Mouse (Mus musculus): ENCODE measurements at regions not wholly inside any gene's neighbourhood (a gene's known extent, or its start where the extent isn't known, plus 50 kb on each side); places are given as distances from the start of the nearest gene placed in this dataset.

- WGBS: 78% methylated on average over 3 of the region's 3 CpGs
- no peak overlapping the region for H3K27ac ChIP-seq (ENCODE audit: low read length)
These were observed 79.4 kb upstream of the Ubr2 start for GRCm38 (mm10) chr17:47089769-47090168.

DNA sequence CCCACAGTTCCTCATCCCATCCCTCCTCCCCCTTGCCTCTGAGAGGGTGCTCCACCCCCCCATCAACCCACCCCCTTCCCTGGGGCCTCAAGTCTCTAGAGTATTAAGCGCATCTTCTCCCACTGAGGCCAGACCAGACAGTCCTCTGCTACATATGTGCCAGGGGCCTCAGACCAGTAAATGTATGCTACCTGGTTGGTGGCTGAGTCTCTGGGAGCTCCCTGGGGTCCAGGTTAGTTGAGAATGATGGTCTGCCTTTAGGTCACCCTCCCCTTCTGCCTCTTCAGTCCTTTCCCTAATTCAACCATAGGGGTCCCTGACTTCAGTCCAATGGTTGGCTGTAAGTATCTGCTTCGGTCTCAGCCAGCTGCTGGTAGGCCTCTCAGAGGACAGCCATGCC lies 58.9 kb upstream of the Ubr2 start:
- no peaks in the 10 kb centered on the region; the same call in 1 of the 2 replicates for H3K9me3 ChIP-seq (replicated peaks; ENCODE audit: control insufficient read depth, low read length)
- H3K4me2 ChIP-seq (ENCODE audit: low read depth, low read length): no peak overlapping the region
- WGBS: 92% methylated on average over 2 of the region's 2 CpGs

More at GRCm38 (mm10) chr17:47089769-47090168, 79.4 kb upstream of the Ubr2 start:
- no peak overlapping the region for H3K4me2 ChIP-seq (ENCODE audit: low read depth, low read length)
- peaks cover 23% of the 10 kb centered on the region for H3K9me3 ChIP-seq (replicated peaks; ENCODE audit: control insufficient read depth, low read length)
- no peaks in the 10 kb centered on the region for H3K36me3 ChIP-seq (ENCODE audit: control insufficient read depth, insufficient read depth)
- no peak overlapping the region for H3K4me3 ChIP-seq (ENCODE audit: low read length)
- no peaks in the 10 kb centered on the region for H3K4me1 ChIP-seq (ENCODE audit: control insufficient read depth, insufficient read depth, low read length)
- no peak overlapping the region for H3K9ac ChIP-seq (ENCODE audit: low read length)
- no peak for ATAC-seq (replicated peaks; ENCODE audit: extremely low read depth, insufficient read depth, low FRiP score)
- H3K27me3 ChIP-seq (ENCODE audit: control insufficient read depth, insufficient read depth, low read length): no peaks in the 10 kb centered on the region

GRCm38 (mm10) chr17:47065307-47065901 lies 55.0 kb upstream of the Ubr2 start:
- Histone ChIP-seq H3K9ac (ENCODE audit: low read length) (no peak overlapping the region), H3K36me3 (ENCODE audit: control insufficient read depth, insufficient read depth) (no peaks in the 10 kb centered on the region), H3K9me3 (replicated peaks; ENCODE audit: control insufficient read depth, low read length) (no peaks in the 10 kb centered on the region; the same call in 1 of the 2 replicates), H3K4me2 (ENCODE audit: low read depth, low read length) (no peak overlapping the region), H3K4me1 (ENCODE audit: control insufficient read depth, insufficient read depth, low read length) (no peaks in the 10 kb centered on the region), H3K4me3 (ENCODE audit: low read length) (no peak overlapping the region), H3K27me3 (ENCODE audit: control insufficient read depth, insufficient read depth, low read length) (no peaks in the 10 kb centered on the region), H3K27ac (ENCODE audit: low read length) (no peak overlapping the region)
- ATAC-seq (replicated peaks; ENCODE audit: extremely low read depth, insufficient read depth, low FRiP score): no peak
- WGBS: 62% methylated on average over 4 of the region's 4 CpGs

More for the DNA sequence above, 58.9 kb upstream of the Ubr2 start:
- no peaks in the 10 kb centered on the region for H3K4me1 ChIP-seq (ENCODE audit: control insufficient read depth, insufficient read depth, low read length)
- H3K4me3 ChIP-seq (ENCODE audit: low read length): no peak overlapping the region
- H3K9ac ChIP-seq (ENCODE audit: low read length): no peak overlapping the region
- no peak overlapping the region for H3K27ac ChIP-seq (ENCODE audit: low read length)
- no peaks in the 10 kb centered on the region for H3K27me3 ChIP-seq (ENCODE audit: control insufficient read depth, insufficient read depth, low read length)
- no peak for ATAC-seq (replicated peaks; ENCODE audit: extremely low read depth, insufficient read depth, low FRiP score)
- no peaks in the 10 kb centered on the region for H3K36me3 ChIP-seq (ENCODE audit: control insufficient read depth, insufficient read depth)

GRCm38 (mm10) chr17:47064592-47065306 lies 54.4 kb upstream of the Ubr2 start:
- no peak for ATAC-seq (replicated peaks; ENCODE audit: extremely low read depth, insufficient read depth, low FRiP score)
- H3K27ac ChIP-seq (ENCODE audit: low read length): no peak overlapping the region
- no peaks in the 10 kb centered on the region for H3K27me3 ChIP-seq (ENCODE audit: control insufficient read depth, insufficient read depth, low read length)
- WGBS: 67% methylated on average over 14 of the region's 14 CpGs
- H3K9me3 ChIP-seq (replicated peaks; ENCODE audit: control insufficient read depth, low read length): no peaks in the 10 kb centered on the region; the same call in 1 of the 2 replicates
- H3K36me3 ChIP-seq (ENCODE audit: control insufficient read depth, insufficient read depth): no peaks in the 10 kb centered on the region
- no peaks in the 10 kb centered on the region for H3K4me1 ChIP-seq (ENCODE audit: control insufficient read depth, insufficient read depth, low read length)
- no peak overlapping the region for H3K9ac ChIP-seq (ENCODE audit: low read length)
- no peak overlapping the region for H3K4me2 ChIP-seq (ENCODE audit: low read depth, low read length)
- no peak overlapping the region for H3K4me3 ChIP-seq (ENCODE audit: low read length)

DNA sequence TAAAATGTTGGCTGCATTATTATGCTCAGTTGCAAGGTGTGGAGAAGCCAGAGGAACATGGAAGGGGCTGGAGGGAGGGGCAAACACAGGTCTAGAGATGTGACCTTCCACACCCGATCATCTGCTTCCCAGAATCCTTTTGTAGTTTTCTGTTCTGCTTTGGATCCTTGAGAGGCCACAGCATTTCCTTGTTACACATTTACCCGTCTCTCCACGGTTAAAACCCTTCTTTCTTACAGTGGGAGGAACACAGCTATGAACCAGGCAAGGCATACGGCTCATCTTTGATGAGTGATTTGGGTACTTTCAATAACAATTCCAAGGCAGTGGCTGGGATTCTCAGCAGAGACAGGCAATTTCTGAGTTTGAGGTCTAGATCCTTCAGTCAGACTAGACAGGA lies 53.6 kb upstream of the Ubr2 start:
- no peaks in the 10 kb centered on the region for H3K36me3 ChIP-seq (ENCODE audit: control insufficient read depth, insufficient read depth)
- H3K27ac ChIP-seq (ENCODE audit: low read length): no peak overlapping the region
- H3K27me3 ChIP-seq (ENCODE audit: control insufficient read depth, insufficient read depth, low read length): no peaks in the 10 kb centered on the region
- no peaks in the 10 kb centered on the region for H3K4me1 ChIP-seq (ENCODE audit: control insufficient read depth, insufficient read depth, low read length)
- H3K4me2 ChIP-seq (ENCODE audit: low read depth, low read length): no peak overlapping the region
- H3K9me3 ChIP-seq (replicated peaks; ENCODE audit: control insufficient read depth, low read length): no peaks in the 10 kb centered on the region; the same call in 1 of the 2 replicates
- ATAC-seq (replicated peaks; ENCODE audit: extremely low read depth, insufficient read depth, low FRiP score): no peak
- no peak overlapping the region for H3K9ac ChIP-seq (ENCODE audit: low read length)
- WGBS: 89% methylated on average over 4 of the region's 4 CpGs
- H3K4me3 ChIP-seq (ENCODE audit: low read length): no peak overlapping the region

- H3K4me2 ChIP-seq (ENCODE audit: low read depth, low read length): no peak overlapping the region
- 77% methylated on average over 8 of the region's 8 CpGs for WGBS
- ATAC-seq (replicated peaks; ENCODE audit: extremely low read depth, insufficient read depth, low FRiP score): no peak
These were observed 50.8 kb upstream of the Ubr2 start for GRCm38 (mm10) chr17:47061031-47061620.

More at GRCm38 (mm10) chr17:47061031-47061620, 50.8 kb upstream of the Ubr2 start:
- no peak overlapping the region for H3K9ac ChIP-seq (ENCODE audit: low read length)
- peaks cover 5% of the 10 kb centered on the region for H3K9me3 ChIP-seq (replicated peaks; ENCODE audit: control insufficient read depth, low read length)
- H3K27me3 ChIP-seq (ENCODE audit: control insufficient read depth, insufficient read depth, low read length): no peaks in the 10 kb centered on the region
- H3K4me1 ChIP-seq (ENCODE audit: control insufficient read depth, insufficient read depth, low read length): no peaks in the 10 kb centered on the region
- no peak overlapping the region for H3K4me3 ChIP-seq (ENCODE audit: low read length)
- no peaks in the 10 kb centered on the region for H3K36me3 ChIP-seq (ENCODE audit: control insufficient read depth, insufficient read depth)
- no peak overlapping the region for H3K27ac ChIP-seq (ENCODE audit: low read length)
